Comparison of ENCODE assay signal across 16 mouse cellular contexts in the genomic region with DNA sequence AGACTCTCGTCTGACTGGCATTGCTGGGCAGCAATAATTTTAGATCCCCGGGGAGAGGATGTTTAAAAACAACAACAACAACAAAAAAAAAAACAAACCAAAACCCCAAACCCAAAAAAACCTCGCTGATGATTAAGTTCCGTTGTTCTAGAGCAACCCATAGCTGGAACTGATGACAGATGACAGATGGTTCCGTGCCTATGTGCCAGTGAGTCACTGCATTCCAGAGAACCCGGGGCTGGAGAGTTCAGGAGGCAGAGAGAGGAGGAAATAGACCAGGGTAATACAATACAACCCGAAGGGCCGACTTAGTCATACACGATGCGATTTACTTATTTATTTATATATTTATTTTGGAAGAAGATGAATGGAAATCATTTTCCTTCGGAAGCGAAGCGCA.
"Had no signal": no experiment of that assay in that cellular context is flagged by ENCODE, and none has a peak within 500 bp of the region (broad histone marks: within the 10 kb centered on the region; RNA-seq: fewer than 3 reads in every experiment).

No protein-coding gene starts in this region.

- ATAC-seq: hindbrain, embryonic 16.5 days; inflammation-experienced regulatory T-cells, adult 6 months; intestine, embryonic 15.5 days; intestine, postnatal 0 days had no signal

- DNase-seq: gastrocnemius, postnatal 14 days; gastrocnemius, postnatal 36 days; heart, adult 18-20 months; heart, postnatal 14 days; heart, postnatal 36 days; kidney, adult 18-20 months; kidney, adult 8-10 months; kidney, postnatal 10 days; kidney, postnatal 25 days; kidney, postnatal 4 days; liver; liver, embryonic 13.5 days had no signal
